Mouse (Mus musculus) forebrain, embryonic 15.5 days (tissue): ENCODE measurements around the gene Lrit3. TPM values are rescaled to one million over a fixed set of nuclear protein-coding genes. Genes with fewer than 3 reads are reported as not detected.
A peak's percentile ranks its signal among the peaks of the same experiment; 100 is the strongest.

ENCODE experiments used
- ATAC-seq: fragments of 200-750 bp; cut with Nextera tagmentation; replicated peaks from 2 replicates; pipeline ENCODE4 v1.8.0; 2017; ENCODE audit warnings: mild to moderate bottlenecking, moderate TSS enrichment, moderate library complexity
- H3K27ac ChIP-seq: fragments of 300-500 bp; sonication (generic); replicated peaks from 2 replicates; pipeline ENCODE4 v1.5.1; 2015; ENCODE audit warnings: mild to moderate bottlenecking, inconsistent platforms
- H3K27me3 ChIP-seq: fragments of 300-500 bp; sonication (generic); 2 replicates; pipeline ENCODE4 v1.6.1; 2015; ENCODE audit warnings: inconsistent platforms
- H3K36me3 ChIP-seq: fragments of 300-500 bp; sonication (generic); 2 replicates; pipeline ENCODE4 v1.6.1; 2015; ENCODE audit warnings: mild to moderate bottlenecking, inconsistent platforms
- H3K4me1 ChIP-seq: fragments of 300-500 bp; sonication (generic); 2 replicates; pipeline ENCODE4 v1.6.1; 2015; ENCODE audit warnings: inconsistent platforms
- H3K4me2 ChIP-seq: fragments of 300-500 bp; sonication (generic); replicated peaks from 2 replicates; pipeline ENCODE4 v1.6.1; 2015; ENCODE audit warnings: mild to moderate bottlenecking, inconsistent platforms
- H3K4me3 ChIP-seq: fragments of 300-500 bp; sonication (generic); 2 replicates; pipeline ENCODE4 v1.5.1; 2015; ENCODE audit warnings: mild to moderate bottlenecking, inconsistent platforms
- H3K9ac ChIP-seq: fragments of 300-500 bp; sonication (generic); replicated peaks from 2 replicates; pipeline ENCODE4 v1.6.1; 2015; ENCODE audit warnings: mild to moderate bottlenecking, inconsistent platforms
- H3K9me3 ChIP-seq: fragments of 300-500 bp; sonication (generic); 2 replicates; pipeline ENCODE4 v1.6.1; 2016; ENCODE audit warnings: inconsistent platforms
- WGBS: fragments of 180-500 bp; shearing (Covaris S2); methylation state at CpG from one replicate; pipeline ENCODE4 v1.1.7; 2015; ENCODE audit warnings: mixed read lengths; 5-methylcytosine and 5-hydroxymethylcytosine counted together
- polyA plus RNA-seq: library from polyadenylated mRNA; unstranded; fragments of >200 nt; fragmentation: Nextera tagmentation; extraction: Ambion mirVana; gene quantifications from 2 replicates; pipeline ENCODE4 v1.2.1, GENCODE M21; 2015

The Lrit3 gene
- polyA plus RNA-seq, 1 experiment from 2014 or later: not detected

DNA sequence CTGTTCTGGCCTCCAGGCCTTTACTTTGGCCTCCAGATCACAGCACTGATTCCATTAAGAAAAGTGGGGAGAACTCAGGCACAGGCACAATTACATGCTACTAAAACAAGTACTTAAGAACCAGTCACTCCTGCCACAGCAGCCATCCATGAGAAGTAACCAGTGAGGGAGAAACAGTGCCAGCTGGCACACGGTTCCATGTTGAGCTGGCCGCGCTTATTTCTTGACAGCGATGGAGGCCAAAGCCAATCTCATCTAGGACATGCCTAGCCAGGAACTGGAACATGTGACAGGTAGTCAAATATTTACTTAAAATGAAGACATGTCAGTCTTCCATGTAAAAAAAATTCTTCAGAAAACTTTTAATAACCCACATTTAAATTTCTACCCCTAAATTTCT, 20.3 kb upstream of the Lrit3 start:
- no peak for ATAC-seq
- Histone ChIP-seq H3K36me3 (peaks cover 26% of the 10 kb centered on the region), H3K27ac (no peak overlapping the region), H3K4me3 (no peak overlapping the region), H3K9me3 (no peaks in the 10 kb centered on the region), H3K4me1 (0 out of 2 replicates have a peak, but pooled peaks cover 2% of the 10 kb centered on the region), H3K4me2 (no peak overlapping the region), H3K9ac (no peak overlapping the region), H3K27me3 (no peaks in the 10 kb centered on the region)
- 82% methylated on average over 4 of the region's 4 CpGs for WGBS

DNA sequence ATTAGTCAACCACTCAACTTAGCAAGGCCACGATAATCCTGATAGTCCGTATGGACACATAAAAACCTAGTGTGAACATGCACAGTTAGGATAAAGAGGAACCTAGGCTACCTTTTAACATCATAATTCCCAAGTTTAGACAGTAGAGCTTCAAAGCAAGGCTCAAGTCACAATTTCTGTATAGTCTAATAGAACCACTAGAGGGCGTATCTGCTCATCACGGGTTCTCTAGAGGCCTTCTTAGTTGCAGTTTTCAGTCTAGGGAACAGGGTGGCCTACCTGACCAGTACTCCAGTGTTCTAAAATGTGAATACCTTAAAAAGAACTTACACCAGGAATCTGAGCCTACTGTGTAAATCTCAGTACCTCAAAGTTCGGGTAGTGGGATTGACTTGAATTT, 19.5 kb upstream of the Lrit3 start:
- Histone ChIP-seq H3K4me3 (no peak overlapping the region), H3K27ac (no peak overlapping the region), H3K27me3 (no peaks in the 10 kb centered on the region), H3K9me3 (no peaks in the 10 kb centered on the region), H3K36me3 (peaks cover 26% of the 10 kb centered on the region), H3K4me1 (no peaks in the 10 kb centered on the region), H3K4me2 (no peak overlapping the region), H3K9ac (no peak overlapping the region)
- WGBS: 53% methylated on average over 5 of the region's 5 CpGs
- 0 out of 2 replicates have a peak, but pooled peaks have one; percentile 27 for ATAC-seq

DNA sequence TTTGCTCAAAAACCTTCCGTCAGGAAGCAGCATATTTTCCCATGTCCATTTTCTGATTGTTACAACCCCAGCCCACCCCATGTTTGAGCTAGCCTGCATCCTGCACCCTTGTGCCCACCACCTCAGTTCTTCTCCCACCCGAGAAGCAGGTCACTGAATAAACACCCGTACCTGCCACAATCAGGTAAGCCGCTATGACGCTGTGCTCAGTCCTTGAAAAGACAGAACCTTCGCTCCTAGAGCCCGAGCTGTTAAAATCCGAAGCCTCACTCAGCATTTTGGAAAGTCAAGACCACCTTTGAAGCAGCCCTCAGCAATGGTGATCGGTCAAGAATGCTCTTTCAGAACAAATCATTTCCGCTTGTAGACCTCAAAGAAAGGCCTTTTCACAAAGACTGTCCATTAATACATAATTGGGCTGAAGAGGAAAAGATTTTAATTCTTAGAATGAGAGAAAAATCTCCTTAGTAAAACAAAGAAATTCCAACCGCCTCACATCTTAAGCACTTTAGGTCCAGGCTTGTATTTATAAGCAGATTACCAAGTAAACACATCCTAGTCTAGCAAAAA, 18.5 kb upstream of the Lrit3 start, which contains the start of gene Rrh:
Gene Rrh (minus strand): TSS at position 382 of the 570 bp plus-strand sequence.
- Histone ChIP-seq H3K36me3 (peaks cover 26% of the 10 kb centered on the region), H3K4me2 (no peak within 1 kb of the TSS), H3K9me3 (no peaks in the 10 kb centered on the region), H3K27ac (no peak within 1 kb of the TSS), H3K4me1 (no peaks in the 10 kb centered on the region), H3K4me3 (no peak within 1 kb of the TSS), H3K27me3 (no peaks in the 10 kb centered on the region), H3K9ac (no peak within 1 kb of the TSS)
- no peak for ATAC-seq
- WGBS: 28% methylated on average over 11 of the region's 11 CpGs

DNA sequence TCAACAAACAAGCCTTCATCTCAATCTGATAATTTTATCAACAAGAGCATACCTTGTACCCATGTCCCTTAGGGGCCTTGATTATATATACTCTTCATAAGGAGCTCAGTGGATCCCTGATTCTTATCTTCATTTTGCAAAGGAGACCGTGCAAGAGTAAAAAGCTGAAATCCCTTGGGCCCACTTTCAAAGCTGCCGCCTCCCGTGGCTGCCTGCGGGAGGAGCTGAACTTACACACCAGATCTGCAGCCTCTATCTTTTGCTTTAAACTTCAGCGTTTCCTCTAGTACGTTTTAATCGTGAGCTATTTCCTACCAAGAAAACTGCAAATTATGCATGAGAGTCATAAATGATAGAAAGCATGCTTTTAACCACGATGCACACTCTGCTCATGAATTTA, 17.9 kb upstream of the Lrit3 start:
- H3K36me3 ChIP-seq: peaks cover 26% of the 10 kb centered on the region
- H3K4me2 ChIP-seq: no peak overlapping the region
- H3K27me3 ChIP-seq: no peaks in the 10 kb centered on the region
- WGBS: 79% methylated on average over 8 of the region's 8 CpGs
- no peak overlapping the region for H3K4me3 ChIP-seq
- no peak overlapping the region for H3K9ac ChIP-seq
- no peaks in the 10 kb centered on the region for H3K4me1 ChIP-seq
- ATAC-seq: no peak
- H3K9me3 ChIP-seq: no peaks in the 10 kb centered on the region
- H3K27ac ChIP-seq: no peak overlapping the region

DNA sequence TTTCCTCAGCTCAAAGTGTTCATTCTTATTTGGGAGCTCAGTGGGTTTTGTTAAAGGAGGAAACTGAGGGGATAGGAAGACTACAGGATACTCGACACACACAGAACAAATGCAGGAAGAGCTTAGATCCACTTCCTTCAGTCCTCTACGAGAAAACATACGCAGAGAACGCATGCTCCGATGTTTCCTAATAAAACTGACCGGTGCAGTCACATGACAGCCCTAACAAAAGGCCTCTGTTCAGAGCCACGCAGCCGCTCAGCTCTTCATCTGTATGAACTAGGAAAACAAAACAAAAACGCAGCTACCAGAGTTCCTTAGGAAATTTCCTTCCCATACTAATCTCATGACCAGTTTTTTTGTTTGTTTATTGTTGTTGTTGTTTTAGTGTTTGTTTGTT, 17.0 kb upstream of the Lrit3 start:
- ATAC-seq: no peak
- Histone ChIP-seq H3K4me2 (no peak overlapping the region), H3K4me3 (no peak overlapping the region), H3K4me1 (no peaks in the 10 kb centered on the region), H3K36me3 (peaks cover 23% of the 10 kb centered on the region), H3K27me3 (no peaks in the 10 kb centered on the region), H3K9ac (no peak overlapping the region), H3K27ac (no peak overlapping the region), H3K9me3 (no peaks in the 10 kb centered on the region)
- WGBS: 55% methylated on average over 9 of the region's 9 CpGs

DNA sequence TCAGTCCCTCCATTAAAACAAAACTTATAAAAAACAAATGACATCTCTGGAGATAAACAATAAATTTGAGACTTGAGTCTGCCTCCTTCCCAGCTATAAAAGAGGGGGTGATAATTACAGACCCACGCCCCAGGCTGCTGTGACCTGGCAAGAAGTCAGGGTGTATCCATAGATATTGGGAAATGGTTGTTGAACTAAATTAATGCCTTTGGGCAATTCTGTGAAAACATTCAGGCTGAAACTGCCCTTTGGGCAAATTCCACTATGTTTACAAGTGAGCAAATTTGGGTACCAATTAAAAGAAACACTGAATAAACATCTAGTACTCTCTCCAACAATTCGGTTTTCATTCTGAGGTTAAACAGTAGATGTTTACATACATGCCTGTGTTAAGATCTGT, 4.8 kb downstream of the Lrit3 start:
- 77% methylated on average over 2 of the region's 2 CpGs for WGBS
- H3K9me3 ChIP-seq: no peaks in the 10 kb centered on the region
- no peaks in the 10 kb centered on the region for H3K27me3 ChIP-seq
- no peaks in the 10 kb centered on the region for H3K36me3 ChIP-seq
- no peaks in the 10 kb centered on the region for H3K4me1 ChIP-seq
- H3K9ac ChIP-seq: no peak overlapping the region
- H3K4me2 ChIP-seq: no peak overlapping the region
- no peak overlapping the region for H3K4me3 ChIP-seq
- H3K27ac ChIP-seq: no peak overlapping the region
- no peak for ATAC-seq

DNA sequence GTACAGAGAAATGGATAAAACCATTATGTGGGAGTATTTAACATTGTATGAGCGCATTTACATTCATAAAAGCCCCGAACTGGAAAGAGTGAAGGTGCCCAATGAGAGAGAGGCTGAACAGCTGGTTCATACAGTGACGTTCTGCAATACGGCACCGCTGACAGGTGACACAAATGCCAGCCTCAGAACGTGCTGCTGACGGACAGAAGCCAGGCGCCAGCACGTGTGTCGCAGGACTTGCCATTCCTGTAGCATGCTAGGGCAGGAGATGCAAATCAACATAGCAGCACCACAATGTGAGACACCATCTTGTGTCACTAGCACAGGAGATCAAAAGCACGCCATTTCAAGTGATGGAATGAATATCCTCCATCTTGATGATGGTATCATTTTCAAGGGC, 5.3 kb downstream of the Lrit3 start:
- WGBS: 86% methylated on average over 11 of the region's 11 CpGs
- no peak overlapping the region for H3K27ac ChIP-seq
- H3K4me2 ChIP-seq: no peak overlapping the region
- no peaks in the 10 kb centered on the region for H3K9me3 ChIP-seq
- H3K9ac ChIP-seq: no peak overlapping the region
- H3K4me1 ChIP-seq: no peaks in the 10 kb centered on the region
- H3K27me3 ChIP-seq: no peaks in the 10 kb centered on the region
- no peaks in the 10 kb centered on the region for H3K36me3 ChIP-seq
- ATAC-seq: no peak
- H3K4me3 ChIP-seq: no peak overlapping the region

DNA sequence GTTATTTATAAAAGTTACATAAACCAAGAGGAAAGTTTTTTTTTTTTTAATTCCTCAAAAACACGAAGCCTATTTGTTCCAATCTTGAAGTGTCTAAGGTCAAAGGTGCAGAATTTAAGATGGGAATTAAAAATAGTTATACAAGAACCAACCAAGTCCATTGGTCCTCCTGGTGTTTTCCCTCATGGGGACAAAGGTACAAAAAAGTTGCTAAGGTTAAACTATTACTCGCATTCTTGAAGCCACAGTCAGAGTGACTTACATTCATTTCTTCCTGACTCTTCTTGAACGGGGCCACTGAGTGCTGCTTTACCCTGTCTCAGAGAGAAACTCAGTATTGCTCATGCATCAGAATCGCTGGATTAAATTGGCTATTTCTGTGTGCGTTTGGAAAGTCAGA, 6.5 kb downstream of the Lrit3 start:
- H3K36me3 ChIP-seq: no peaks in the 10 kb centered on the region
- H3K4me2 ChIP-seq: no peak overlapping the region
- 78% methylated on average over 5 of the region's 5 CpGs for WGBS
- no peak overlapping the region for H3K9ac ChIP-seq
- H3K9me3 ChIP-seq: no peaks in the 10 kb centered on the region
- ATAC-seq: no peak
- no peak overlapping the region for H3K27ac ChIP-seq
- no peaks in the 10 kb centered on the region for H3K27me3 ChIP-seq
- no peaks in the 10 kb centered on the region for H3K4me1 ChIP-seq
- H3K4me3 ChIP-seq: no peak overlapping the region

DNA sequence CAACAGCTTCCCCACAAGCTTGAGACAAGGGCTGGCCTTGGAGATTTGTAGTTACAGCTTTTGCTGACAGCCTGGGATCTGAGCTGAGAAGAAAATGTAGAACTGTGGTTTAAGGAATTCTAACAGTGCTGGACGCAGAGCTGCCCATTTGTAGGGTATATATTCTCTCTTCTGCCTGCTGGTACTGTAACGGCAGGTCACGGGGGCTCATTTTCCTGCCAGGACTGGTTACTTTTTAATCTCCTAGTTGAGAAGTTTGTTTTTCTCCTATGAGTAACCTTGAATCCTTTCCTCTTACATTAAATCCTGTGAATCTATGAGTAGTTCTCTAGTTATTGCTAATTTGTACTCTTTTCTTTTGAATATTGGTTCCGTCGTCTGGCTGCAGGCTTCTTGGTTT, 10.0 kb downstream of the Lrit3 start:
- WGBS: 88% methylated on average over 5 of the region's 5 CpGs
- Histone ChIP-seq H3K27me3 (no peaks in the 10 kb centered on the region), H3K9ac (no peak overlapping the region), H3K4me3 (no peak overlapping the region), H3K9me3 (no peaks in the 10 kb centered on the region), H3K36me3 (no peaks in the 10 kb centered on the region), H3K4me2 (no peak overlapping the region), H3K27ac (no peak overlapping the region), H3K4me1 (no peaks in the 10 kb centered on the region)
- ATAC-seq: no peak

DNA sequence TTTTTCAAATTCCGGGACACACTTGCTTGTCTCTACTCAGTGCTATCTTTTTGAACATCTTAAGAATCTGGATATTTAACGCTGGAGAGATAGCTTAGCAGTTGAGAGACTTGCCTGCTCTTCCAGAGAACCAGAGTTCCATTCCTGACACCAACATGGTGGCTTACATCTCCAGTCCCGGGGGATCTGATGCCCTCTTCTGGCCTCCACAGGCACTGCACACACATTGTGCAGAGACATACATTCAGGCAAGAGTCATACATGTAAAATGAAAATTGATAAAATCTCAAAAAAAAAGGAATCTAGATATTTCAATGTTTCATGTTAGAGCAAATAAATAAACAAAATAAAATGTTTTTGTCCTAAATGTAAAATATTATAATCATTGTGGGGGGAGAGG, 21.1 kb downstream of the Lrit3 start:
- H3K9ac ChIP-seq: no peak overlapping the region
- 92% methylated on average over 3 of the region's 3 CpGs for WGBS
- H3K27me3 ChIP-seq: no peaks in the 10 kb centered on the region
- H3K4me1 ChIP-seq: no peaks in the 10 kb centered on the region
- H3K4me2 ChIP-seq: no peak overlapping the region
- no peak overlapping the region for H3K27ac ChIP-seq
- no peaks in the 10 kb centered on the region for H3K9me3 ChIP-seq
- no peaks in the 10 kb centered on the region for H3K36me3 ChIP-seq
- no peak for ATAC-seq
- no peak overlapping the region for H3K4me3 ChIP-seq

DNA sequence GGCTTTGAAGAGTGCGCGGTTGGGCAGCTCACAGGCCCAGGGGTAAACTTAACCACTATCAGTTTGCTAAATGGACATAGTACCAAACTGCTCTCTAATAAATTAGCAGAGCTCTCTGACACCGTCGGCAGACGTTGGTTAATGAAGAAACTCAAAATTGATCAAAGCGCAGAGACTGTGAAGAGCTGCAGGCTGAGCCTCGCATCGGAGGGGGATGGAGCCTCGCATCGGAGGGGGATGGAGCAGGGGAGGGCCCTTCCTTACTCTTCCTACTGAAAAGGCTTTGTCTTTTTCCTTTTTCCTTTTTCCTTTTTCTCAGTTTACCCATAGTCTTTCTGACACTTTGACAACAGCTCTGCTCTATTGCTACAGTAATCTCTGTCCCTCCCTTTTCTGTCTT, 22.4 kb downstream of the Lrit3 start:
- H3K9ac ChIP-seq: no peak overlapping the region
- no peaks in the 10 kb centered on the region for H3K36me3 ChIP-seq
- no peaks in the 10 kb centered on the region for H3K27me3 ChIP-seq
- no peaks in the 10 kb centered on the region for H3K4me1 ChIP-seq
- 29% methylated on average over 10 of the region's 10 CpGs for WGBS
- H3K4me3 ChIP-seq: no peak overlapping the region
- no peak overlapping the region for H3K27ac ChIP-seq
- no peak overlapping the region for H3K4me2 ChIP-seq
- H3K9me3 ChIP-seq: no peaks in the 10 kb centered on the region
- no peak for ATAC-seq

DNA sequence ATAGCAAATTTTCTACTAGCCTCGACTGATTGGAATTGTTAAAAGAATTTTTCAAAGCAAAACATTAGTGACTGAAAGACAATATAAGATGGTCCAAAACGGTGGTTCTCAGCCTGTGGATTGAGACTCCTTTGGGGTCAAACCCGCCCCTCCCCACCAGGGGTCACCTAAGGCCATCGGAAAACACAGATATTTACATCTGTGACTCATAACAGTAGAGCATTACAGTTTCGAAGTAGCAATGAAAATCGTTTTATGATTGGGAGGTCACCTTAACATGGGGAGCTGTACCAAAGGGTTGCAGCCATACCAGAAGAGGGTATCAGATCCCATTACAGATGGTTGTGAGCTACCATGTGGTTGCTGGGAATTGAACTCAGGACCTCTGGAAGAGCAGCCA, 32.6 kb downstream of the Lrit3 start:
- Histone ChIP-seq H3K9me3 (no peaks in the 10 kb centered on the region), H3K27ac (no peak overlapping the region), H3K4me2 (no peak overlapping the region), H3K9ac (no peak overlapping the region), H3K4me1 (no peaks in the 10 kb centered on the region), H3K36me3 (no peaks in the 10 kb centered on the region), H3K4me3 (no peak overlapping the region), H3K27me3 (no peaks in the 10 kb centered on the region)
- no peak for ATAC-seq
- 87% methylated on average over 6 of the region's 6 CpGs for WGBS

DNA sequence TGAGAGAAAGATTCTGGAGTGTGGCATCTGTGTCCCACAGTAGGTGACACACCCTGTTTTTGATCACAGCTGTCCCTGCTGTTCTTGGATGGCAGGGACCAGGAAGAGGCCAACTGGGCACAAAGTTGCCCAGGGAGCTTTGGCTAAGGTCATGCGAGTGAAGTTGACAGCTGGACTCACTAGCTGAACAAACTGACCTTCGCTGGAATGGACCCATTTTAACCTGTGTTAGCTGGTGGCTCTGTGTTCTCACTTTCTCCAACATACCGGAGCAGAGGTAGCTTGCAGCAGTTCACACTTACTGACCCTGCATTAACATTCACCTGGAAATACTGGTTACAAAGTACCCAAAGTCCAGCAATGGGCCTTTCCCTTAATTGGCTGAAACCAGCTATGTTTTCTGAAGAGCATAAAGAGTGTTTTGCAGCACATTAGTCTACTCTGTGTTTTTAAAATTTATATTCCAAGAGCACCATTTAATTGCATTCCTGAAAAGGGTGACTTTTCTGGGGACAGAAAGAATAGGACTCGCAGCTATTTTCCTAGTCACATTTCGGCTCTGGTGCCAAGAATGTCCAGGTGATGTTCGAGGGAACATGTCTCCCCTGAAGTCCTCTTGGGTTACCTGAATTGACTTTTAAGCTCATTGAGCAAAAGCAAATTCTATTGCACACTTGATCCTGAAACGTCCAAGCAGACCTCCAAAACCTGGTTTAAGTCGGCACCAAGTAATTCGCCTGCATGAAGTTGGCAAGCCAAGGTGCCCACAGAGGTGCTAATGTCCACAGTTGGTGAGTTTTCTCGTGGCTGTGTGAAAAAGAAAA, 36.6 kb downstream of the Lrit3 start:
- no peak for ATAC-seq
- no peaks in the 10 kb centered on the region for H3K4me1 ChIP-seq
- WGBS: 86% methylated on average over 10 of the region's 10 CpGs

More for the DNA sequence above, 36.6 kb downstream of the Lrit3 start:
- H3K36me3 ChIP-seq: no peaks in the 10 kb centered on the region
- H3K27me3 ChIP-seq: no peaks in the 10 kb centered on the region
- H3K9ac ChIP-seq: no peak overlapping the region
- H3K4me3 ChIP-seq: no peak overlapping the region
- no peak overlapping the region for H3K27ac ChIP-seq
- no peak overlapping the region for H3K4me2 ChIP-seq
- no peaks in the 10 kb centered on the region for H3K9me3 ChIP-seq
